ENCODE assay signal across 11 mouse cellular contexts in the genomic region with DNA sequence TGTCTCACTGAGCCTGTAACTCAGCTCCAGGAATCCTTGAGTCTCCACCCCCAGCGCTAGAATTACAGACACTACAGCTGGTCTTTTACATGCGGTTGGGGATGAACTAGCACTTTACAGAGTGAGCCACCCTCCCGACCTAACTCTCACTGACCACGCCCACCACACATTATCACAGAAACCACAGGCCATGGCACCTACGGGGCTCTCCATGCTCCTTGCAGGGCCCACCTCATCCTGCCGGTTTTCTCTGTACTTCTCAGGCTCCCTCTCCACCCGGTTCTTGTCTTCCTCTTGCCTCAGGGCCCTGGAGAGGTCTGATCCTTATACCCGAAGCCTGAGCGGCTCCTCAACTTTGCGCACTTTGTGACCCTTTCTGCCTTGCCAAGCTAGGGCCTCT.
A peak's percentile ranks its signal among the peaks of the same experiment; 100 is the strongest.
DNase-seq lines count a peak whose midpoint lies in the region; ATAC-seq and TF ChIP-seq lines count a peak whose summit lies in the region.
"Had no signal": no experiment of that assay in that cellular context is flagged by ENCODE, and none has a peak within 500 bp of the region (broad histone marks: within the 10 kb centered on the region; RNA-seq: fewer than 3 reads in every experiment).

No protein-coding gene starts in this region.

- H3K9ac ChIP-seq in embryonic facial prominence, embryonic 14.5 days (ENCODE audit: low read depth, low read length) = no peak overlapping the region
- no peak overlapping the region for H3K9ac ChIP-seq in heart, embryonic 11.5 days (ENCODE audit: low read depth, low read length)
- H3K9ac ChIP-seq in intestine, embryonic 16.5 days (ENCODE audit: low read depth, low read length) = no peak overlapping the region
- H3K9ac ChIP-seq: forebrain, embryonic 15.5 days; lung, embryonic 14.5 days had no signal

- DNase-seq in left cerebral cortex, adult 2 months (ENCODE audit: extremely low spot score in 1 of 2, low spot score in 2 of 2) = no peak
- DNase-seq in left cerebral cortex, postnatal 25 days (ENCODE audit: low spot score in 2 of 2) = no peak
- peak; percentile 77 for DNase-seq in G1E (ENCODE audit: low spot score)
- peak; percentile 78 for DNase-seq in embryonic facial prominence, embryonic 14.5 days (ENCODE audit: low spot score)
- DNase-seq in left cerebral cortex, postnatal 10 days (ENCODE audit: extremely low spot score in 1 of 2, low spot score in 2 of 2) = no peak
- DNase-seq: lung, embryonic 14.5 days had no signal

- no peak for TF ChIP-seq CTCF in left cerebral cortex, adult 2 months (IDR thresholded peaks at IDR 0.05)
- no peak for TF ChIP-seq CTCF in G1E (IDR thresholded peaks at IDR 0.05; ENCODE audit: low read depth, low read length)

- peak; percentile 59 for ATAC-seq in G1E (ENCODE audit: extremely low read depth, insufficient number of reproducible peaks, low FRiP score, poor library complexity, severe bottlenecking)
- peak; percentile 62 for ATAC-seq in embryonic facial prominence, embryonic 14.5 days (ENCODE audit: low read depth)
- peak; percentile 90 for ATAC-seq in megakaryocyte progenitor cell, adult 5-6 weeks (replicated peaks; ENCODE audit: poor library complexity)
- ATAC-seq in heart, embryonic 11.5 days (replicated peaks; ENCODE audit: insufficient number of reproducible peaks, low FRiP score, low TSS enrichment) = no peak
- ATAC-seq in intestine, embryonic 16.5 days = no peak
- ATAC-seq: forebrain, embryonic 15.5 days; Patski had no signal

- no peaks in the 10 kb centered on the region for H3K36me3 ChIP-seq in G1E (replicated peaks)
- no peaks in the 10 kb centered on the region for H3K36me3 ChIP-seq in embryonic facial prominence, embryonic 14.5 days (ENCODE audit: control insufficient read depth, insufficient read depth, low read length)
- H3K36me3 ChIP-seq in heart, embryonic 11.5 days (ENCODE audit: control insufficient read depth, insufficient read depth, low read length) = no peaks in the 10 kb centered on the region
- no peaks in the 10 kb centered on the region for H3K36me3 ChIP-seq in intestine, embryonic 16.5 days (ENCODE audit: control insufficient read depth, insufficient read depth, low read length)
- H3K36me3 ChIP-seq: forebrain, embryonic 15.5 days had no signal

- H3K4me3 ChIP-seq in left cerebral cortex, adult 2 months = no peak overlapping the region
- H3K4me3 ChIP-seq in G1E (ENCODE audit: low read depth, low read length) = peak overlapping the region; percentile 41; the same call in 1 of the 2 replicates
- no peak overlapping the region for H3K4me3 ChIP-seq in embryonic facial prominence, embryonic 14.5 days (ENCODE audit: low read depth, low read length)
- H3K4me3 ChIP-seq in heart, embryonic 11.5 days (ENCODE audit: low read depth, low read length) = no peak overlapping the region
- H3K4me3 ChIP-seq in intestine, embryonic 16.5 days (ENCODE audit: low read length) = no peak overlapping the region
- H3K4me3 ChIP-seq: forebrain, embryonic 15.5 days had no signal

- WGBS in embryonic facial prominence, embryonic 14.5 days = 30% methylated on average over 10 of the region's 10 CpGs
- 32% methylated on average over 10 of the region's 10 CpGs for WGBS in heart, embryonic 11.5 days (ENCODE audit: insufficient replicate concordance)
- WGBS in intestine, embryonic 16.5 days = 42% methylated on average over 10 of the region's 10 CpGs

- H3K4me2 ChIP-seq in embryonic facial prominence, embryonic 14.5 days (ENCODE audit: low read depth, low read length) = no peak overlapping the region
- H3K4me2 ChIP-seq in heart, embryonic 11.5 days = no peak overlapping the region; the same call in 1 of the 2 replicates
- H3K4me2 ChIP-seq in intestine, embryonic 16.5 days (ENCODE audit: low read depth, low read length) = no peak overlapping the region
- H3K4me2 ChIP-seq: forebrain, embryonic 15.5 days; lung, embryonic 14.5 days had no signal

- H3K27ac ChIP-seq in left cerebral cortex, adult 2 months = peak overlapping the region; percentile 89; the same call in 1 of the 2 replicates
- H3K27ac ChIP-seq in embryonic facial prominence, embryonic 14.5 days (replicated peaks; ENCODE audit: low read depth, low read length) = no peak overlapping the region
- no peak overlapping the region for H3K27ac ChIP-seq in heart, embryonic 11.5 days (ENCODE audit: low read depth, low read length)
- no peak overlapping the region for H3K27ac ChIP-seq in intestine, embryonic 16.5 days (ENCODE audit: low read length)

- H3K27me3 ChIP-seq in G1E (ENCODE audit: insufficient read depth, low read length) = peaks cover 12% of the 10 kb centered on the region
- H3K27me3 ChIP-seq in embryonic facial prominence, embryonic 14.5 days (replicated peaks; ENCODE audit: control insufficient read depth, insufficient read depth, low read length) = no peaks in the 10 kb centered on the region
- 0 out of 2 replicates have a peak, but pooled peaks cover 3% of the 10 kb centered on the region for H3K27me3 ChIP-seq in heart, embryonic 11.5 days (ENCODE audit: control insufficient read depth, insufficient read depth, low read length)
- 0 out of 2 replicates have a peak, but pooled peaks cover 2% of the 10 kb centered on the region for H3K27me3 ChIP-seq in intestine, embryonic 16.5 days (replicated peaks; ENCODE audit: control insufficient read depth, insufficient read depth, low read length)
- H3K27me3 ChIP-seq: forebrain, embryonic 15.5 days had no signal

- H3K9me3 ChIP-seq in G1E (replicated peaks) = peaks cover 9% of the 10 kb centered on the region
- H3K9me3 ChIP-seq in embryonic facial prominence, embryonic 14.5 days (ENCODE audit: control insufficient read depth, low read length) = peaks cover 8% of the 10 kb centered on the region
- peaks cover 5% of the 10 kb centered on the region; the same call in 1 of the 2 replicates for H3K9me3 ChIP-seq in heart, embryonic 11.5 days (replicated peaks; ENCODE audit: control insufficient read depth, low read length)
- H3K9me3 ChIP-seq in intestine, embryonic 16.5 days (ENCODE audit: control insufficient read depth, low read length) = peaks cover 9% of the 10 kb centered on the region
- H3K9me3 ChIP-seq: forebrain, embryonic 15.5 days had no signal

- intact Hi-C loops in left cerebral cortex, adult 2 months (cut with DNase I) = no loop called here
- intact Hi-C loops in left cerebral cortex, postnatal 25 days (cut with DNase I) = no loop called here
- intact Hi-C loops in left cerebral cortex, postnatal 10 days (cut with DNase I) = no loop called here

- peaks cover 55% of the 10 kb centered on the region for H3K4me1 ChIP-seq in G1E (ENCODE audit: insufficient read depth, low read depth, low read length)
- peaks cover 8% of the 10 kb centered on the region for H3K4me1 ChIP-seq in embryonic facial prominence, embryonic 14.5 days (ENCODE audit: control insufficient read depth, insufficient read depth, low read length)
- H3K4me1 ChIP-seq in heart, embryonic 11.5 days (ENCODE audit: control insufficient read depth, insufficient read depth, low read length) = peaks cover 24% of the 10 kb centered on the region
- H3K4me1 ChIP-seq in intestine, embryonic 16.5 days (ENCODE audit: control insufficient read depth, insufficient read depth, low read length) = peaks cover 8% of the 10 kb centered on the region; the same call in 1 of the 2 replicates

Comparison
In these comparisons a context has a peak if more than half of its experiments do, and no peak if none do; other contexts are left out.
1. DNase-seq: peak in G1E (single experiment) and embryonic facial prominence, embryonic 14.5 days (single experiment); none in left cerebral cortex, adult 2 months (0 of 2), left cerebral cortex, postnatal 25 days (0 of 2) and left cerebral cortex, postnatal 10 days (0 of 2).
2. ATAC-seq: peak in G1E (single experiment), embryonic facial prominence, embryonic 14.5 days (single experiment) and megakaryocyte progenitor cell, adult 5-6 weeks (single experiment); none in heart, embryonic 11.5 days (single experiment) and intestine, embryonic 16.5 days (single experiment).